Mouse (Mus musculus) gastrocnemius, postnatal 25 days (tissue): ENCODE results near the gene Tmprss2. TPM values are rescaled to one million over a fixed set of nuclear protein-coding genes. Genes with fewer than 3 reads are reported as not detected.
"Not testable (repeated sequence)": the region's sequence is repeated elsewhere in the genome, so short reads cannot be mapped to it uniquely, and the experiment has no call there.

Source experiments
- DNase-seq: peaks from one replicate; pipeline ENCODE4 v3.0.0; 2022
- total RNA-seq, 2 experiments: library from RNA; stranded (reverse); gene quantifications; 1 replicate in 1 of 2; 2 replicates in 1 of 2; pipeline ENCODE4 v1.2.3; 2021

Gene Tmprss2
- total RNA-seq, 2 experiments from 2014 or later = not detected

- not testable (repeated sequence) for DNase-seq
Measured at GRCm38 (mm10) chr16:97582876-97583275, 28.1 kb downstream of the Tmprss2 start.

- DNase-seq = no peak
Measured at GRCm38 (mm10) chr16:97569426-97569825, 41.6 kb downstream of the Tmprss2 start.

GRCm38 (mm10) chr16:97568662-97569061 lies 42.3 kb downstream of the Tmprss2 start:
- DNase-seq = no peak

GRCm38 (mm10) chr16:97544340-97544739 lies 66.7 kb downstream of the Tmprss2 start:
- DNase-seq = no peak

GRCm38 (mm10) chr16:97536859-97537258 lies 74.1 kb downstream of the Tmprss2 start:
- no peak for DNase-seq

- peak; percentile 43 for DNase-seq
Measured at GRCm38 (mm10) chr16:97535808-97536413, 75.1 kb downstream of the Tmprss2 start.

GRCm38 (mm10) chr16:97534876-97535461 lies 76.0 kb downstream of the Tmprss2 start:
- DNase-seq = peak; percentile 30

GRCm38 (mm10) chr16:97534448-97534847 lies 76.5 kb downstream of the Tmprss2 start:
- no peak for DNase-seq

- no peak for DNase-seq
Measured at GRCm38 (mm10) chr16:97533751-97534150, 77.2 kb downstream of the Tmprss2 start.

- no peak for DNase-seq
Measured at GRCm38 (mm10) chr16:97533126-97533525, 77.9 kb downstream of the Tmprss2 start.

- no peak for DNase-seq
Measured at GRCm38 (mm10) chr16:97529241-97529640, 81.8 kb downstream of the Tmprss2 start.

GRCm38 (mm10) chr16:97523024-97523423 lies 88.0 kb downstream of the Tmprss2 start:
- no peak for DNase-seq

GRCm38 (mm10) chr16:97521983-97522382 lies 89.0 kb downstream of the Tmprss2 start:
- no peak for DNase-seq

GRCm38 (mm10) chr16:97516341-97516740 lies 94.7 kb downstream of the Tmprss2 start:
- DNase-seq = no peak

Other genes with a start within 250 kb of the Tmprss2 start
- 1 to 10 TPM in 1 of 2 experiments, under 1 TPM in 1; 0.56 to 1.3 TPM for gene Mx1, start 148.3 kb downstream of the Tmprss2 start, total RNA-seq
- gene Fam3b, start 96.4 kb downstream of the Tmprss2 start, total RNA-seq = not detected
- gene Ripk4, start 152.6 kb upstream of the Tmprss2 start, total RNA-seq = not detected
- gene Prdm15, start 240.7 kb upstream of the Tmprss2 start, total RNA-seq = 1 to 10 TPM; 6.6 to 8.8 TPM